Mouse (Mus musculus): ENCODE results near the gene Sox30.

DNA sequence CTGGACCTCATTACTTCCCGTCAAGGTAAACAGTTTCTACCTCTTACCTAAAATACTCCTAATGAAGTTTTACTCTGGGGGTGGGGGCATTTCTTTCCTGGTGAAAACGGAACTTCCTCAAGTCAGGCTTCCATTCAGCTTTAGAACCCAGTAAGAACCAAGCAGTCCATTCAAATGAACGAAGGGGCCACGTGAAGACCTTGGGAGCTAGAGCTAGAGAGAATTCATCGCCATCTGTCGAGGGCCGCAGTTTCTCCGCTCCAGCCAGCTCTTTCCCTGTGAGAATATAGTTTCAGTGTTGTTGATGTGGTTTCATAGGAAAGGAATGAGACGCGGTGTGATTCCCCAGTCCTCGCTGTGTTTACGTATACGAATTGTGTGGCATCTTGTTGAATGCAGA, 12.0 kb downstream of the Sox30 start:
- TF ChIP-seq CTCF (IDR thresholded peaks at IDR 0.05; ENCODE audit: insufficient read depth, low read depth, low read length): no peak
- no peak for TF ChIP-seq POLR2A (IDR thresholded peaks at IDR 0.05; ENCODE audit: insufficient read depth, low read depth, low read length)
